Mouse (Mus musculus) Patski (cell line): ENCODE results near the gene Chil1. TPM values are rescaled to one million over a fixed set of nuclear protein-coding genes. Genes with fewer than 3 reads are reported as not detected.

Experiments
- ATAC-seq: fragments of 100-300 bp; one replicate; pipeline ENCODE4 v1.8.0; 2021
- CTCF ChIA-PET: fragments of 350-600 bp; sonication (Branson Sonifier 250); formaldehyde crosslinking; loops from one replicate; lab custom pipeline; 2022; ENCODE audit warnings: inconsistent platforms; lab: Charles Lee
- POLR2A ChIA-PET: fragments of 350-600 bp; sonication (Branson Sonifier 250); formaldehyde crosslinking; loops from one replicate; lab custom pipeline; 2022; ENCODE audit warnings: antibody characterized with exemption, inconsistent platforms; lab: Charles Lee
- DNase-seq: peaks from one replicate; pipeline ENCODE4 v3.0.0-alpha.2; 2011; ENCODE audit warnings: low read depth, low spot score
- H3K27me3 ChIP-seq: fragments of 371-371 bp; one replicate; pipeline ENCODE4 v1.5.1; 2021
- CTCF ChIP-seq: fragments of 100-300 bp; IDR thresholded peaks from one replicate; pipeline ENCODE4 v1.5.1; 2021
- in situ Hi-C: fragments of 300-500 bp; cut with MboI; formaldehyde crosslinking; loops from 3 replicates; pipeline ENCODE4 v1.11.1; 2018; ENCODE audit warnings: low pct_unique_long_range_greater_than_20kb, mixed read lengths
- polyA plus RNA-seq: library from polyadenylated mRNA; unstranded; gene quantifications from one replicate; pipeline ENCODE4 v1.2.3, GENCODE M21; 2021

Chil1 gene
- polyA plus RNA-seq, 1 experiment from 2014 or later, result 1.6 TPM

GRCm38 (mm10) chr1:134225375-134225774 is 43.4 kb downstream of the Chil1 start:
- DNase-seq (no peak), ATAC-seq (no peak)
- in situ Hi-C loops, result no loop called here
- POLR2A ChIA-PET, result interaction anchor here (1.1 kb wide), 1 partner anchor 13 kb away, joined by 7 read pairs; no protein-coding TSS in a partner anchor
- no peak for TF ChIP-seq CTCF
- CTCF ChIA-PET, result no interaction called here
- H3K27me3 ChIP-seq, result no peaks in the 10 kb centered on the region

- no peaks in the 10 kb centered on the region for H3K27me3 ChIP-seq
- ChIA-PET CTCF (interaction anchor here (1.3 kb wide), 1 partner anchor 16 kb away, joined by 3 read pairs; no protein-coding TSS in a partner anchor), POLR2A (no interaction called here)
- in situ Hi-C loops, result no loop called here
- no peak for TF ChIP-seq CTCF
- ATAC-seq (no peak), DNase-seq (no peak)
Measured at GRCm38 (mm10) chr1:134226739-134227138, 44.8 kb downstream of the Chil1 start.

GRCm38 (mm10) chr1:134229806-134230575 is 48.0 kb downstream of the Chil1 start:
- DNase-seq (no peak), ATAC-seq (no peak)
- POLR2A ChIA-PET, result no interaction called here
- TF ChIP-seq CTCF, result no peak
- in situ Hi-C loops, result no loop called here
- no peaks in the 10 kb centered on the region for H3K27me3 ChIP-seq
- CTCF ChIA-PET, result no interaction called here

DNA sequence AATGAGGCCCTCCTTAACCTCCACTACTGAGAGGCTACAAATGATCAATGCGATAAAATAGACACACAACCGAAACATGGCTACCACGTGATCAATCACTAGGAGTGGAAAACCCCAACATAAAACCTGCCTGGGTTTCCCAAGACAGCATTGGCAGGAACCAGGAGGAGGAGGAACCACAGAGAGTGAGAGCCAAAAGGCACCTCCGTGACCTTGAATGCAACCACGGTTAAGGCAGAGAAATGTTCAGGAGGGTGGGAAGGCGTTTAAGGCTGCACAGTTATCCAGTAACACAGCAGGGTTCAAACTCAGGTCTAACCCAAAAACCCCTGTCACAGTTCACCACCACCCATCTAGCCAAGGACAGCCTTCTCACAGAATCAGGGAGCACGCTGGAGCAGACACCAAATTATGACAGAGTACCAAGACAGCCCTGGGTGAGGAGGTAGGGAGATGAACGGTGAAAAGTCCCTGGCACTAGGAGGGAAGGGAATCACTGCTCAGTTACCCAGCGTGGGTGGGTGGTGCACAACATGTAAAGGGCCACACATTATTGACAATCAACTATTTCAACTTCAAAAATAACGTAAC is 48.8 kb downstream of the Chil1 start:
- ChIA-PET POLR2A (no interaction called here), CTCF (no interaction called here)

DNA sequence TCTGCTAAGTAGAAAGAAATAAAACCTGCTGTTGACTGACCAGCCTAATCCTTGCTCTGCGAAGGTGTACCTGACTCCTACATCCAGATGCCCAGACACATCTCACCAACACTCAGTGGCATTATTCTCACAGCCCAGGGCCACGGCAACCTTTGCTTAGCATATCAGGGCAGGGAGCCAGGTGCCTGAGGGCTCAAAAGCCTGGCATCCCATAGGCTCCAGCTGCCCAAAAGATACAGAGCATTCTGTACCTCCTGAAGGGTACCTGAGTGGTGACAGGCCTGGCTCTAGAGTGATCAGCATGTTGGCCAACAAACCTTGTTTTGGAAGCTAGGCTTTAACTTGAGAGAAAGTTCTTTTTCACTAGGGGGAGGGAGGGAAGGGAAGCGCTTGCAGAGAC is 49.3 kb downstream of the Chil1 start:
- ATAC-seq (no peak), DNase-seq (no peak)
- in situ Hi-C loops, result no loop called here
- no peaks in the 10 kb centered on the region for H3K27me3 ChIP-seq
- ChIA-PET CTCF (no interaction called here), POLR2A (no interaction called here)
- TF ChIP-seq CTCF, result no peak

More for the DNA sequence above, 48.8 kb downstream of the Chil1 start:
- no peak for ATAC-seq
- H3K27me3 ChIP-seq, result no peaks in the 10 kb centered on the region
- no peak for TF ChIP-seq CTCF
- in situ Hi-C loops, result no loop called here
- no peak for DNase-seq

- in situ Hi-C loops, result no loop called here
- ChIA-PET CTCF (no interaction called here), POLR2A (no interaction called here)
- DNase-seq (no peak), ATAC-seq (no peak)
- TF ChIP-seq CTCF, result no peak
- H3K27me3 ChIP-seq, result no peaks in the 10 kb centered on the region
Measured at GRCm38 (mm10) chr1:134231681-134232080, 49.7 kb downstream of the Chil1 start.

DNA sequence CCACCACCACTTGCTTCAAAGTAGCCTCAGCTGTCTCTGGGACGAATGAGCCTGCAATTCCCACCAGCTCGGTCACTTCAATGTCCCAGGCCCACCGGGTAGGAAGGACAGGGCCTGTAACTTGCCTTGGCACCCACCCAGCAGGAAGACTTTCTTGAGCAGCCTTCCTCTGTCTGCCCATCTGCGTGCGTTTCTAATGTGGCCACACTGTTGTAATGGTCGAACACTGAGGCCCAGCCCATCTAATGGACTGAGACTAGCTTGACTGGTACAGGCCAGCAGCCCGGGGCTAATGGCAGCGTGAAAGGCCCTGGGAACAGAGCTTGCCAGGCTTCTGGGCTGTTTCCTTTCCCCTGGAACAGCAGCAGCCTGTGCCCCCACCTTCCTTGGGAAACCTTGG is 50.4 kb downstream of the Chil1 start:
- no peak for ATAC-seq
- CTCF ChIA-PET, result no interaction called here
- in situ Hi-C loops, result no loop called here
- no peak for TF ChIP-seq CTCF
- no peaks in the 10 kb centered on the region for H3K27me3 ChIP-seq
- no peak for DNase-seq
- POLR2A ChIA-PET, result interaction anchor here (0.7 kb wide), 1 partner anchor 99 kb away, joined by 3 read pairs; no protein-coding TSS in a partner anchor

DNA sequence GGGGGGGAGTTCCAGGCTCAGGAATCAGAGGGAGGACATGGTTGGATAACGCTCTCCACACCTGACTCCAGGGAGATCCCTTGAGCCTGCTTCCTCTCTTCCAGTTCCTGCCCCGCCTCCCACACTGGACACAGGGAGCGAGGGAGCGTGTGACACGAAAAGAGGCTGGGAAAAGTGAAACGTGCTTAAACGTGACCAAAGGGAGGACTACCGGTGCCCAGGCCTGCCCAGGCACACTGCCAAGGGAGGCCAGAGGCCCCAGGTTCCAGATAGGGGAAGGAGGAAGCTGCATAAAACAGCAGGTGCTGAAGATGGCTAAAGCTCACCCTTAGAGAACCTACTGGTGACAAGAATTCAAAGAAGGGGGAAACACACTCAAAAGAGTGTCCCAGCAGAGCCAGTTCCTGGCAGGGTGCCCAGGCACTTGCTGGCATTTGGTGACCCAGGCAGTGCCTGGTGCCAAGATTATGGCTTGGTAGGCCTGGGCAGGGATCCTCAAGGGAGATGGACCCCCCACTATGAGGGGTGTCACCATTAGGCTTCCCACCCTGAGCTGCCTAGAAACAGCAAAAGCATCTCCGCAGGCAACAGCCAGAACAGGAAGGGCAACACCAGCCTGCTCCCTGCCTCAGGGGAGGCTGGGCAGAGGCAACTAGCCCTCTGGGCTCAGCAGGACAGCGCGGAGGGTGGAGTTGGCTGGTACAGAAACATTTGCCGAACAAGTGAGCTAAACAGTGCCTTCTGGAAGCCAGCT is 51.0 kb downstream of the Chil1 start:
- DNase-seq, result no peak
- no peak for ATAC-seq
- no peaks in the 10 kb centered on the region for H3K27me3 ChIP-seq
- POLR2A ChIA-PET, result interaction anchor here (0.7 kb wide), 1 partner anchor 99 kb away, joined by 3 read pairs; no protein-coding TSS in a partner anchor
- CTCF ChIA-PET, result interaction anchor here (0.9 kb wide), 1 partner anchor 38 kb away, joined by 3 read pairs; no protein-coding TSS in a partner anchor
- TF ChIP-seq CTCF, result no peak
- in situ Hi-C loops, result no loop called here

DNA sequence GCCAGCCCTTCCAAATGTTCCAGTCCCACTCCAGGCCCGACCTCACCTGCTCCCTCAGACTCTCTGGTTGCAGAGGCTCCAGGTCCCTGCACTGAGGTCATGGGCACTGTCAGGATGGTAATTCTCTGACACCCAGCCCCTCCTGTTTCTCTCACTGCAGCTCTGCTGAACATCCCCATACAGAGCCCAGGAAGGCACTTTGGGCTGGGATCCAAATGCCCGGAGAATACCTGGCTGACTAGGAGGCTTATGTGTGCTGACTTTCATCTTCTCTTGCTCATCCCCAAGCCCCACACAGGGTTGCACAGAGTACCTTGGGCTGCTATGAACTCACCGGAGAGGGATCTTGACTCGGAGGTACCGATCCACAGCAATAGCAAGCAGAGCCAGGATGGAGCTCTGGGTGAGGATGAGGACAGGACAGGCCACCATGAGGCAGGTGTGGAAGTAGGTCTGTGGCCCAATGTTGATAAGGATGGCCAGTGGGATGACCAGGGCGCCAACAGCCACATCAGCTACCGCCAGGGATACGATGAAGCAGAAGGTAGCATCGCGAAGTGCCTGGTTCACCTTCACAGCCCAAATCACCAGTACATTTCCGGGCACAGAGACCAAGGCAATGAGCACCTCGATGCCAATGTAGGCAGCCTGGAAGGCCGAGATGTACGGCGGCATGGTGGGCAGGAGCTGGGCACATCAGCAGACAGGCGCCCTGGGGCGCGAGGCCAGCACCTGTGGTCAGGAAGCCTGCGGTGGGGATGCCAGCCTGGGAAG is 51.9 kb downstream of the Chil1 start:
- POLR2A ChIA-PET, result interaction anchor here (0.7 to 0.8 kb wide), 2 partner anchors 26 to 99 kb away, joined by 3 read pairs; partner anchors contain the start of gene Ppfia4
- CTCF ChIA-PET, result interaction anchor here (0.9 kb wide), 1 partner anchor 39 kb away, joined by 3 read pairs; no protein-coding TSS in a partner anchor
- no peak for DNase-seq
- H3K27me3 ChIP-seq, result no peaks in the 10 kb centered on the region
- in situ Hi-C loops, result no loop called here
- no peak for TF ChIP-seq CTCF
- no peak for ATAC-seq
